Mouse (Mus musculus) yolk sac, embryonic 10.5 days (tissue): ENCODE data around the gene Rap1gds1.

Source experiments
- DNase-seq: peaks from one replicate; pipeline ENCODE4 v3.0.0-alpha.2; 2017; ENCODE audit warnings: low spot score

Gene Rap1gds1

GRCm38 (mm10) chr3:138941604-138942003, 133.4 kb downstream of the Rap1gds1 start:
- no peak for DNase-seq

- DNase-seq: no peak
These were observed 137.8 kb downstream of the Rap1gds1 start for GRCm38 (mm10) chr3:138937241-138937640.

- peak; percentile 76 for DNase-seq
These were observed 138.2 kb downstream of the Rap1gds1 start for GRCm38 (mm10) chr3:138936780-138937179.

- no peak for DNase-seq
These were observed 147.6 kb downstream of the Rap1gds1 start for GRCm38 (mm10) chr3:138927437-138927836.

- DNase-seq: no peak
These were observed 148.8 kb downstream of the Rap1gds1 start for GRCm38 (mm10) chr3:138926161-138926560.

GRCm38 (mm10) chr3:138918241-138918640, 156.8 kb downstream of the Rap1gds1 start:
- DNase-seq: no peak

- no peak for DNase-seq
These were observed 158.0 kb downstream of the Rap1gds1 start for GRCm38 (mm10) chr3:138917016-138917415.

- no peak for DNase-seq
These were observed 158.4 kb downstream of the Rap1gds1 start for GRCm38 (mm10) chr3:138916591-138916990.

- no peak for DNase-seq
These were observed 160.2 kb downstream of the Rap1gds1 start for GRCm38 (mm10) chr3:138914626-138915288.

GRCm38 (mm10) chr3:138912504-138912903, 162.5 kb downstream of the Rap1gds1 start:
- DNase-seq: no peak

- DNase-seq: no peak
These were observed 165.7 kb downstream of the Rap1gds1 start for GRCm38 (mm10) chr3:138909313-138909712.

GRCm38 (mm10) chr3:138906112-138906880, 168.7 kb downstream of the Rap1gds1 start:
- DNase-seq: peak; percentile 48

- no peak for DNase-seq
These were observed 169.3 kb downstream of the Rap1gds1 start for GRCm38 (mm10) chr3:138905678-138906077.

GRCm38 (mm10) chr3:138900571-138901141, 174.3 kb downstream of the Rap1gds1 start:
- no peak for DNase-seq

- DNase-seq: no peak
These were observed 176.9 kb downstream of the Rap1gds1 start for GRCm38 (mm10) chr3:138898055-138898454.

- no peak for DNase-seq
These were observed 177.5 kb downstream of the Rap1gds1 start for GRCm38 (mm10) chr3:138897500-138897899.

- no peak for DNase-seq
These were observed 181.5 kb downstream of the Rap1gds1 start for GRCm38 (mm10) chr3:138893520-138893919.

GRCm38 (mm10) chr3:138889769-138890295, 185.2 kb downstream of the Rap1gds1 start:
- DNase-seq: no peak

GRCm38 (mm10) chr3:138889214-138889613, 185.8 kb downstream of the Rap1gds1 start:
- DNase-seq: no peak

GRCm38 (mm10) chr3:138886121-138886520, 188.9 kb downstream of the Rap1gds1 start:
- DNase-seq: no peak

- no peak for DNase-seq
These were observed 193.2 kb downstream of the Rap1gds1 start for GRCm38 (mm10) chr3:138881725-138882347.

GRCm38 (mm10) chr3:138880999-138881724, 193.8 kb downstream of the Rap1gds1 start:
- DNase-seq: no peak
